Mouse (Mus musculus) heart, postnatal 0 days (tissue): Measurements from ENCODE around the gene Lpin3. TPM values are rescaled to one million over a fixed set of nuclear protein-coding genes. Genes with fewer than 3 reads are reported as not detected.

Experiments
- ATAC-seq: fragments of 200-750 bp; cut with Nextera tagmentation; 2 replicates; pipeline ENCODE4 v1.8.0; 2017; ENCODE audit warnings: low read depth, moderate number of reproducible peaks, moderate library complexity; ENCODE audit not compliant: insufficient read depth
- DNase-seq: peaks from one replicate; pipeline ENCODE4 v3.0.0-alpha.2; 2016; ENCODE audit warnings: low spot score
- H3K27ac ChIP-seq: fragments of 300-500 bp; sonication (generic); 2 replicates; pipeline ENCODE4 v1.5.1; 2014; ENCODE audit warnings: low read depth, mild to moderate bottlenecking
- H3K27me3 ChIP-seq: fragments of 300-500 bp; sonication (generic); 2 replicates; pipeline ENCODE4 v1.6.1; 2014; ENCODE audit warnings: low read length, mixed read lengths; ENCODE audit not compliant: control insufficient read depth, insufficient read depth
- H3K36me3 ChIP-seq: fragments of 300-500 bp; sonication (generic); replicated peaks from 2 replicates; pipeline ENCODE4 v1.6.1; 2014; ENCODE audit warnings: low read length, mixed read lengths; ENCODE audit not compliant: control insufficient read depth, insufficient read depth
- H3K4me1 ChIP-seq: fragments of 300-500 bp; sonication (generic); 2 replicates; pipeline ENCODE4 v1.6.1; 2014; ENCODE audit warnings: antibody characterized with exemption; ENCODE audit not compliant: control insufficient read depth, insufficient read depth
- H3K4me2 ChIP-seq: fragments of 300-500 bp; sonication (generic); 2 replicates; pipeline ENCODE4 v1.6.1; 2014; ENCODE audit warnings: low read depth, mild to moderate bottlenecking, low read length, moderate library complexity
- H3K4me3 ChIP-seq: fragments of 300-500 bp; sonication (generic); 2 replicates; pipeline ENCODE4 v1.5.1; 2014; ENCODE audit warnings: low read depth, low read length
- H3K9ac ChIP-seq: fragments of 300-500 bp; sonication (generic); replicated peaks from 2 replicates; pipeline ENCODE4 v1.6.1; 2014; ENCODE audit warnings: low read depth, low read length, mixed read lengths
- H3K9me3 ChIP-seq: fragments of 300-500 bp; sonication (generic); replicated peaks from 2 replicates; pipeline ENCODE4 v1.6.1; 2016; ENCODE audit warnings: low read length; ENCODE audit not compliant: control insufficient read depth
- CTCF ChIP-seq: IDR thresholded peaks from 2 replicates; pipeline ENCODE4 v1.5.1; 2016; ENCODE audit warnings: antibody characterized with exemption, control low read depth, low read depth
- EP300 ChIP-seq: IDR thresholded peaks from 2 replicates; pipeline ENCODE4 v1.6.1; 2016; ENCODE audit warnings: antibody characterized with exemption, low read depth
- WGBS: fragments of 180-500 bp; shearing (Covaris S2); extraction: QIAGEN DNeasy Blood & Tissue Kit; methylation state at CpG from one replicate; pipeline ENCODE4 v1.1.7; 2014; 5-methylcytosine and 5-hydroxymethylcytosine counted together
- polyA plus RNA-seq: library from polyadenylated mRNA; unstranded; fragments of >200 nt; fragmentation: Nextera tagmentation; extraction: Ambion mirVana; gene quantifications from 2 replicates; pipeline ENCODE4 v1.2.1, GENCODE M21; 2015
- total RNA-seq: library from RNA; depleted of rRNA; stranded (reverse); fragments of >200 nt; gene quantifications from 2 replicates; pipeline ENCODE4 v1.2.3, GENCODE M21; 2014; ENCODE audit warnings: low replicate concordance

Gene Lpin3
- total and polyA plus RNA-seq, 2 experiments from 2014 or later = 1.5 to 5.1 TPM

DNA sequence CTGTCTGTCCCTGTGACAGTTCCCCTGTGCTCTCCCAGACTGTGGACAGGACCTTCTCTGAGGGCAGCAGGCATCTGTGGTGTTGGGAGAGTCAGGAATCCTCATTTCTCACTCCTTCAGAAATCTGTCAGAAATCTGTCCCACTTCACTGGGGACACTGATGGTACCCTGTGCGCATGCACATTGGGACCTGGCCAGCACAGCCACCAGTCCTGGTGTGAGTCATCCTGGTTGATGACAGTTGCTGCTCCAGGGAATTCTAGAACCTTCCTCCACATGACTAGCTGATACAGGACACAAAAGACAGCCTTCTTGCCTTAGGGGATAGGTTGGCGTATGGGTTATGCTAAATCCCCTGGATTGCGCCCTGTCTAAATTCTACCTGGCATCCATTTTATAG lies 36.8 kb downstream of the Lpin3 start:
- H3K9ac ChIP-seq = no peak overlapping the region
- peaks cover 19% of the 10 kb centered on the region; the same call in 1 of the 2 replicates for H3K4me1 ChIP-seq
- H3K9me3 ChIP-seq = no peaks in the 10 kb centered on the region
- peaks cover 24% of the 10 kb centered on the region for H3K27me3 ChIP-seq
- H3K27ac ChIP-seq = no peak overlapping the region
- no peak overlapping the region for H3K4me3 ChIP-seq
- no peak for DNase-seq
- 75% methylated on average over 3 of the region's 3 CpGs for WGBS
- no peak for TF ChIP-seq CTCF
- H3K36me3 ChIP-seq = no peaks in the 10 kb centered on the region
- no peak overlapping the region for H3K4me2 ChIP-seq
- peak; percentile 40; the same call in 1 of the 2 replicates for ATAC-seq

DNA sequence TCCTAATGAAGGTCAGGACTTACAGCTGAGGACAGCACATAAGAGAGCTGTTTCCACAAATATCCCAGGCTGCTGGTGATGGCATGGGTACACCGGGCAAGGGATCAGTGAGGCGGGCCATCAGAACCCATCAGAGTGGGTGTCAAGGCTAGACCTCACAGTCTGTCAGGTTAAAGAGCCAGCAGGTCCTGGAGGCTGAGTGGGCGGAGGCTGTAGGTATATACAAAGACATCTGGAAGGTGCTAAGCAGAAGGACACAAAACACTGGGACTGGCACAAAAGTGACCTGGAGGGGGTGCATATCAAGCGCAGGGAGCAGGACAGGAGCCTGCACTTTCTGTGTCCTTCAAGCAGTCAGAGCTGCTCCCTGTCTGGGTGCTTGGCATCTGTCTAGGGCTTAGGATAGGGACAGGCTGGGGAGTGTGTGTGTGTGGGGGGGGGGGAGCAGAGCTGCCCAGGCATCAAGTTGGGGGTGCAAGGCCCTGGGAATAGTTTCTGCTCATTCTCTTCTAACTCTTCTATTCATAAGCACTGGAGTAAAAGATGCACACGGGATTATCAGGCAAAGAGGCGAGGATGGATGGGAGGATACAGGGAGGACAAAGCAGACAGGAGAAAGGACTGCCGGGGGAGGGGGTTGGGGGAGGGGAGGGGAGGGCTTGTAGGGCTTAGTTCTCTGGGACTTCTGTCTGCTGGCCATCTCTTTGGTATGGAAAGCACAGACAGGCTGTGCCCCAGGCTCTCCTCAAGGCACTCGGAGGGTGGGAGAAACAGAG lies 37.9 kb downstream of the Lpin3 start:
- no peaks in the 10 kb centered on the region for H3K9me3 ChIP-seq
- H3K27me3 ChIP-seq = peaks cover 14% of the 10 kb centered on the region
- no peaks in the 10 kb centered on the region for H3K36me3 ChIP-seq
- no peak overlapping the region for H3K4me2 ChIP-seq
- no peak for TF ChIP-seq CTCF
- no peak for TF ChIP-seq EP300
- 62% methylated on average over 8 of the region's 8 CpGs for WGBS
- DNase-seq (no peak), ATAC-seq (no peak)
- H3K9ac ChIP-seq = no peak overlapping the region
- no peak overlapping the region for H3K4me3 ChIP-seq
- peaks cover 19% of the 10 kb centered on the region; the same call in 1 of the 2 replicates for H3K4me1 ChIP-seq
- H3K27ac ChIP-seq = no peak overlapping the region

DNA sequence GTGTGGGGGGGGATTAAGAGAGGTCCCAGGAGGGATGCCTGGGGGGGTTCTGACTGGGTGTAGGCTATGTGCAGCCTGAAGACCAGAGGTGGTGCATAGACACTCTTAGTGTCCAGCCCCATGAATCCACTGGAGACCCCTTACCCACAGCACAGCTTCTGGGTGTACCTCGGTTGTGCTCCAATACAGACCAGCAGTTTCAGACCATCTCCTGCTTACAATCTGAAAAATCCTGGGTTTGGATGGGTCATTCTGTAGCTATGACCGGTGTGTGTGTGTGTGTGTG lies 38.4 kb downstream of the Lpin3 start:
- H3K27me3 ChIP-seq = peaks cover 8% of the 10 kb centered on the region; the same call in 1 of the 2 replicates
- H3K9me3 ChIP-seq = no peaks in the 10 kb centered on the region
- H3K36me3 ChIP-seq = no peaks in the 10 kb centered on the region
- H3K27ac ChIP-seq = no peak overlapping the region
- DNase-seq (no peak), ATAC-seq (no peak)
- no peak for TF ChIP-seq CTCF
- no peak for TF ChIP-seq EP300
- no peak overlapping the region for H3K9ac ChIP-seq
- no peak overlapping the region for H3K4me2 ChIP-seq
- H3K4me3 ChIP-seq = no peak overlapping the region
- H3K4me1 ChIP-seq = peaks cover 19% of the 10 kb centered on the region; the same call in 1 of the 2 replicates
- WGBS = 71% methylated on average over 2 of the region's 2 CpGs

DNA sequence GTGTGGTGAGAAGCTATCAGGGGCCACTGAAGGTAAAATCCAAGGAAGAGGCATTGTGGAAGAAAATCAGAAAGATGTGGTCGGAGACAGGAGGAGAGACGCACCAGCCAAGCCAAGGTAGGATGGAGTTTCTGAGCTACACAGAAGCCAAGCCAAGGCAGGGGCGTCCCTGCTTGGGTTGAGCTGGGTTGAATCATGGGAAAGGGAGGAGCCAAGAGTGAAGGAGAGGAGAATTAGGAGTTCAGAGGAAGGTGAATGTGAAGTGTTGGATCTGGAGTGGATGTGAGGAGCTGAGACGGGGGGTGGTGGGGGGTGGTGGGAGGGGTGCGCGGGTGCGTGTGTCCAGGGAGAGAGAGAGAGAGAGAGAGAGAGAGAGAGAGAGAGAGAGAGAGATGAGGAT lies 40.8 kb downstream of the Lpin3 start:
- no peaks in the 10 kb centered on the region for H3K27me3 ChIP-seq
- H3K36me3 ChIP-seq = no peaks in the 10 kb centered on the region
- TF ChIP-seq EP300 (no peak), CTCF (no peak)
- no peak overlapping the region for H3K4me3 ChIP-seq
- WGBS = 78% methylated on average over 7 of the region's 7 CpGs
- ATAC-seq (no peak), DNase-seq (no peak)
- no peaks in the 10 kb centered on the region for H3K9me3 ChIP-seq
- H3K9ac ChIP-seq = no peak overlapping the region
- H3K4me2 ChIP-seq = no peak overlapping the region
- H3K4me1 ChIP-seq = peaks cover 7% of the 10 kb centered on the region; the same call in 1 of the 2 replicates
- H3K27ac ChIP-seq = no peak overlapping the region

DNA sequence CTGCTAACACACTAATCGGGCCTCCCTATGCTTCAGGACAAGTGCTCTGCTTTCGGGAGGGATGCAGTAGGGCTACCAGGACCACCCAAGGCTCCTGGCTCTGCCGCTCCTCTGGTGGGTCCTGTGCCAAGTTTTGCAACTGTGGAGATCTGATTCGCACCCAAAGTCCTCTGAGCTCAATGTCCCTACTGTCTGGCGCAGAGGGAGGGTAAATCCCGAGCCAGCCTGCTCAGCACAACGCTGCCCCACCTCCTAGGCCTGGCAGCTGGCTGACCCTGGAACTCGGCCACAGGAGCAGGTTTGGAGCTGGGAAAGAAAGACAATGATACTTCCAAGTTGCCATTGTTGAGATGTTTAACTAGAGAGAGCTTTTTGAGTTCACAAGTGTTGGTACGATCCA lies 44.7 kb downstream of the Lpin3 start:
- H3K4me1 ChIP-seq = no peaks in the 10 kb centered on the region
- H3K36me3 ChIP-seq = no peaks in the 10 kb centered on the region
- H3K9me3 ChIP-seq = no peaks in the 10 kb centered on the region
- no peak overlapping the region for H3K4me2 ChIP-seq
- 72% methylated on average over 9 of the region's 9 CpGs for WGBS
- no peak for ATAC-seq
- H3K9ac ChIP-seq = no peak overlapping the region
- H3K4me3 ChIP-seq = no peak overlapping the region
- DNase-seq = no peak
- H3K27ac ChIP-seq = no peak overlapping the region
- TF ChIP-seq CTCF (no peak), EP300 (no peak)
- no peaks in the 10 kb centered on the region for H3K27me3 ChIP-seq

DNA sequence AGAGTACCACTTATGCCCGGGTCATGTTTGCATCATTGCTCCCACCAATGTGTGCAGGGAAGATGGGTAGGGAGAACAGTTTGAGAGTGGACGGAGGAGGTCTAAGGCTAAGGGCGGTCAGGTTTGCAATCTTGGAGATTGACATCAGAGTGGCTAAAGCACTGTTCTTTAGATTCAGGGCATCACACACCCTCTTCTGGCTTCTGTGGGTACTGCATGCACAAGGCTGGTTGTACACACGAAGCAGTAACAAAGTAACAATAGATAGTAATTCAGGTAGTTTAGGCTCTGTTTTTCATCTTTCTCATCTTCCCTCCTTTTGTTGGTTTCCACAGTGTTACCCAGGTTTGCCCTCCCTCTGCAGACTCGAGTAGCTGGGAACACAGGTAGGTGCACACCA lies 50.9 kb downstream of the Lpin3 start:
- Histone ChIP-seq H3K27ac (no peak overlapping the region), H3K36me3 (no peaks in the 10 kb centered on the region), H3K9ac (no peak overlapping the region), H3K4me1 (no peaks in the 10 kb centered on the region), H3K27me3 (no peaks in the 10 kb centered on the region), H3K4me3 (no peak overlapping the region), H3K9me3 (0 out of 2 replicates have a peak, but pooled peaks cover 3% of the 10 kb centered on the region), H3K4me2 (no peak overlapping the region)
- no peak for DNase-seq
- ATAC-seq = no peak
- WGBS = 90% methylated on average over 5 of the region's 5 CpGs
- no peak for TF ChIP-seq EP300
- TF ChIP-seq CTCF = no peak
